Mouse (Mus musculus) bone marrow, adult 2 months (tissue): ENCODE results near the gene Kdm3a.

Source experiments
- CTCF ChIP-seq: fragments of 200-500 bp; IDR thresholded peaks from 2 replicates; pipeline ENCODE4 v1.5.1; 2011; ENCODE audit warnings: low read length, control low read depth; ENCODE audit not compliant: control insufficient read depth, insufficient read depth
- POLR2A ChIP-seq: fragments of 200-500 bp; IDR thresholded peaks from 2 replicates; pipeline ENCODE4 v1.6.1; 2011; ENCODE audit warnings: low read depth, mild to moderate bottlenecking, control low read depth, low read length, borderline replicate concordance; ENCODE audit not compliant: control insufficient read depth

GRCm38 (mm10) chr6:71609968-71610367 is 22.8 kb downstream of the Kdm3a start:
- no peak for TF ChIP-seq CTCF
- no peak for TF ChIP-seq POLR2A
